Mouse (Mus musculus): ENCODE data around the gene Ifnar1. TPM values are rescaled to one million over a fixed set of nuclear protein-coding genes. Genes with fewer than 3 reads are reported as not detected.

Gene Ifnar1
- polyA plus RNA-seq, 1 experiment: 15.9 TPM

- TF ChIP-seq CTCF (IDR thresholded peaks at IDR 0.05; ENCODE audit: control insufficient read depth, insufficient read depth, low read length) (no peak), POLR2A (IDR thresholded peaks at IDR 0.05; ENCODE audit: borderline replicate concordance, control insufficient read depth, low read depth, low read length) (no peak)
- Histone ChIP-seq H3K4me1 (ENCODE audit: control insufficient read depth, insufficient read depth, low read length) (peaks cover 2% of the 10 kb centered on the region), H3K27ac (ENCODE audit: control insufficient read depth, insufficient read depth, low read depth, low read length, poor library complexity) (no peak overlapping the region), H3K4me3 (replicated peaks; ENCODE audit: control insufficient read depth, low read depth, low read length) (no peak overlapping the region)
- WGBS: 68% methylated on average over 2 of the region's 2 CpGs
Observed at GRCm38 (mm10) chr16:91532429-91532828, 47.4 kb downstream of the Ifnar1 start.

GRCm38 (mm10) chr16:91533097-91534001, 48.3 kb downstream of the Ifnar1 start:
- Histone ChIP-seq H3K27ac (ENCODE audit: control insufficient read depth, insufficient read depth, low read depth, low read length, poor library complexity) (no peak overlapping the region), H3K4me1 (ENCODE audit: control insufficient read depth, insufficient read depth, low read length) (peaks cover 6% of the 10 kb centered on the region), H3K4me3 (replicated peaks; ENCODE audit: control insufficient read depth, low read depth, low read length) (no peak overlapping the region)
- TF ChIP-seq CTCF (IDR thresholded peaks at IDR 0.05; ENCODE audit: control insufficient read depth, insufficient read depth, low read length): no peak
- TF ChIP-seq POLR2A (IDR thresholded peaks at IDR 0.05; ENCODE audit: borderline replicate concordance, control insufficient read depth, low read depth, low read length): no peak
- 44% methylated on average over 23 of the region's 23 CpGs for WGBS

- WGBS: 52% methylated on average over 13 of the region's 13 CpGs
- TF ChIP-seq POLR2A (IDR thresholded peaks at IDR 0.05; ENCODE audit: borderline replicate concordance, control insufficient read depth, low read depth, low read length) (no peak), CTCF (IDR thresholded peaks at IDR 0.05; ENCODE audit: control insufficient read depth, insufficient read depth, low read length) (no peak)
- Histone ChIP-seq H3K4me3 (replicated peaks; ENCODE audit: control insufficient read depth, low read depth, low read length) (no peak overlapping the region), H3K27ac (ENCODE audit: control insufficient read depth, insufficient read depth, low read depth, low read length, poor library complexity) (no peak overlapping the region; the same call in 1 of the 2 replicates), H3K4me1 (ENCODE audit: control insufficient read depth, insufficient read depth, low read length) (peaks cover 7% of the 10 kb centered on the region)
Observed at GRCm38 (mm10) chr16:91534477-91534876, 49.4 kb downstream of the Ifnar1 start.

GRCm38 (mm10) chr16:91534888-91535287, 49.9 kb downstream of the Ifnar1 start:
- 88% methylated on average over 6 of the region's 6 CpGs for WGBS
- Histone ChIP-seq H3K4me1 (ENCODE audit: control insufficient read depth, insufficient read depth, low read length) (peaks cover 7% of the 10 kb centered on the region), H3K27ac (ENCODE audit: control insufficient read depth, insufficient read depth, low read depth, low read length, poor library complexity) (no peak overlapping the region), H3K4me3 (replicated peaks; ENCODE audit: control insufficient read depth, low read depth, low read length) (no peak overlapping the region)
- TF ChIP-seq CTCF (IDR thresholded peaks at IDR 0.05; ENCODE audit: control insufficient read depth, insufficient read depth, low read length) (no peak), POLR2A (IDR thresholded peaks at IDR 0.05; ENCODE audit: borderline replicate concordance, control insufficient read depth, low read depth, low read length) (no peak)

- Histone ChIP-seq H3K4me3 (replicated peaks; ENCODE audit: control insufficient read depth, low read depth, low read length) (no peak overlapping the region), H3K27ac (ENCODE audit: control insufficient read depth, insufficient read depth, low read depth, low read length, poor library complexity) (no peak overlapping the region), H3K4me1 (ENCODE audit: control insufficient read depth, insufficient read depth, low read length) (peaks cover 7% of the 10 kb centered on the region)
- WGBS: 89% methylated on average over 6 of the region's 6 CpGs
- TF ChIP-seq POLR2A (IDR thresholded peaks at IDR 0.05; ENCODE audit: borderline replicate concordance, control insufficient read depth, low read depth, low read length) (no peak), CTCF (IDR thresholded peaks at IDR 0.05; ENCODE audit: control insufficient read depth, insufficient read depth, low read length) (no peak)
Observed at GRCm38 (mm10) chr16:91536372-91536771, 51.3 kb downstream of the Ifnar1 start.

- H3K4me1 ChIP-seq (ENCODE audit: control insufficient read depth, insufficient read depth, low read length): peaks cover 7% of the 10 kb centered on the region
- TF ChIP-seq CTCF (IDR thresholded peaks at IDR 0.05; ENCODE audit: control insufficient read depth, insufficient read depth, low read length): no peak
- TF ChIP-seq POLR2A (IDR thresholded peaks at IDR 0.05; ENCODE audit: borderline replicate concordance, control insufficient read depth, low read depth, low read length): no peak
- H3K27ac ChIP-seq (ENCODE audit: control insufficient read depth, insufficient read depth, low read depth, low read length, poor library complexity): no peak overlapping the region
- H3K4me3 ChIP-seq (replicated peaks; ENCODE audit: control insufficient read depth, low read depth, low read length): no peak overlapping the region
- 62% methylated on average over 3 of the region's 3 CpGs for WGBS
Observed at GRCm38 (mm10) chr16:91537065-91537464, 52.0 kb downstream of the Ifnar1 start.

- WGBS: 19% methylated on average over 6 of the region's 6 CpGs
- peaks cover 7% of the 10 kb centered on the region for H3K4me1 ChIP-seq (ENCODE audit: control insufficient read depth, insufficient read depth, low read length)
- no peak overlapping the region for H3K4me3 ChIP-seq (replicated peaks; ENCODE audit: control insufficient read depth, low read depth, low read length)
- H3K27ac ChIP-seq (ENCODE audit: control insufficient read depth, insufficient read depth, low read depth, low read length, poor library complexity): peak overlapping the region; percentile 85
- TF ChIP-seq CTCF (IDR thresholded peaks at IDR 0.05; ENCODE audit: control insufficient read depth, insufficient read depth, low read length) (no peak), POLR2A (IDR thresholded peaks at IDR 0.05; ENCODE audit: borderline replicate concordance, control insufficient read depth, low read depth, low read length) (no peak)
Observed at GRCm38 (mm10) chr16:91538051-91538450, 53.0 kb downstream of the Ifnar1 start.

- H3K27ac ChIP-seq (ENCODE audit: control insufficient read depth, insufficient read depth, low read depth, low read length, poor library complexity): peak overlapping the region; percentile 85
- 12% methylated on average over 9 of the region's 9 CpGs for WGBS
- H3K4me3 ChIP-seq (replicated peaks; ENCODE audit: control insufficient read depth, low read depth, low read length): no peak overlapping the region
- peaks cover 7% of the 10 kb centered on the region for H3K4me1 ChIP-seq (ENCODE audit: control insufficient read depth, insufficient read depth, low read length)
- TF ChIP-seq POLR2A (IDR thresholded peaks at IDR 0.05; ENCODE audit: borderline replicate concordance, control insufficient read depth, low read depth, low read length): no peak
- TF ChIP-seq CTCF (IDR thresholded peaks at IDR 0.05; ENCODE audit: control insufficient read depth, insufficient read depth, low read length): no peak
Observed at GRCm38 (mm10) chr16:91538513-91538912, 53.5 kb downstream of the Ifnar1 start.

Data from bone marrow, adult 2 months (tissue).